Mouse (Mus musculus): Measurements from ENCODE around the gene Mrps25.

Mrps25 gene

DNA sequence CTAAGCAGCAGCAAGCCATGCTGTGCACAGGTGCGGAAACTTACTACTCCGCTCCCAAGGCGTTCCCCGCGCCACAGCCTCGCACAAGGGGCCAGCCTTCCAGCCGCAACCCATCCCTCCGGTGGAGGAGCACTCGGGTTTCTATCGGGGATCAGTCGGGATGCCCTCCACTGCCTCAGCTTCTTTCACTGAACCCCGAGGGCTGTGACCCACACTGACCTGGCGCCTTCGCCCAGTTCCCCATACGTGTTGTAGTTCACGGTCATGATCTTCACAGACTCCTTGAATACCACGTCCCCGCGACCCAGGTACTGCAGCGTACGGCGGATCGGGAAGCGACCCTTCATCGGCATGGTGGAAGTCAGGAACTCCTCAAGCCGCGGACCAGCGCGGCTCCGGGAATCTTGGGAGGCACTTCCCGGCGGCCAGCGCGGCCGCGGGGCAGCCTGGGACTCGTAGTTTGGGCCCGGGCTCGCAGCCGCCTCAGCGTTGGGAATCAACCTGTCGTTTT, at the start of gene Mrps25:
Gene Mrps25 (minus strand): TSS at position 413 of the 511 bp plus-strand sequence.
- peak; percentile 66 for DNase-seq

DNA sequence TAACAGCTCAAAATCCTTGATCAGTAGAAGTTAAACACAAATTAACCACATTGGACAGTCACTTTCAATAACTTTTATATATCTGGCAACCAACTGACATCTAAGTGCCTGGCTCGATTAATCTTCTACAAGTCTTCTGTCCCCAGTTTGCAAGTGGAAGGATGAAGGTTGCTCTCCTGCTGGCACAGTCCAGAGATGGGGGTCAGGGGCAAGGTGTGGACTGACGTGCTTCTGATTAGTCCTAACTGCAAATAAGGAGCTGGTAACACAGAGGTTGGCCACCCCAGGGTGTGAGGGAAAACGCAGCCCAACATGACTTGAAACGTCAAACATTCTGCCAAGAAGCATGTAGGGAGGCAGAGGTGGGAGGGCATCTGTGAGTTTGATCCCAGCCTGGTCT, 47.9 kb upstream of the Mrps25 start:
- DNase-seq: no peak

DNA sequence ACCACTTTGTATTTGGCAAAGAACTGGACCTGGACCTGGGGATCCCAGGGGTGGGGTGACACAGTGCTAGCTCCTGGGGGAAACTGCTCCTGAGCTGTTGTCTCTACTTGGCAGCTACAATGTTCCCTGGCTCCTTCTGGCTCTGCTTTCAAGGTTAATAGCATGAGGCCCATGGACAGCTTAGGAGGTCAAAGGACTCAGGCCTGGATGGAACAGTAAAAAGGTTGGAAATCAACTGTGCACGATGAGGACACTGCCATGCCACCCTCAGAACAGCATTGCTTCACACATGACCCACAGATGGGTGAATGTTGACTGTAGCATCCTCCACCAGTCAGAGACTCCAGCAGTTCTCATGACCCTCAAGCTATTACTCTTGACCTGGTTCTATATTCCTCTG, 47.5 kb upstream of the Mrps25 start:
- no peak for DNase-seq

DNA sequence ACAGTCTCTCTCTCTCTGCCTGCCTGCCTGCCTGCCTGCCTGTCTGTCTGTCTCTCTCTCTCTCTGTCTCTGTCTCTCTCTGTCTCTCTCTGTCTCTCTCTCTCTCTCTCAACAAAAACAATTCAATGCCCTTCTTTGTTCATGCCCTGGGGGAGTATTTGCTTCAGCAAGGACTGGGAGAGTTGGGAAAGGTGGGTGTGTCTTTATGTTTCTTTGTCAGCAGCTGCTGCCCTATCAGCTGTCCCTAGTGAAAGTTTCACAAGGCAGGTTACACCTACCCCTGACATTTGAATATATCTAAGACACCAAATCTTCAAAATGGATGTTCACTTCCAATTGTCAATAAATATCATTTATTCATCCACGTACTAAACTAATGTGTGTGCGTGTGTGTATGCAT, 45.8 kb upstream of the Mrps25 start:
- no peak for DNase-seq

DNA sequence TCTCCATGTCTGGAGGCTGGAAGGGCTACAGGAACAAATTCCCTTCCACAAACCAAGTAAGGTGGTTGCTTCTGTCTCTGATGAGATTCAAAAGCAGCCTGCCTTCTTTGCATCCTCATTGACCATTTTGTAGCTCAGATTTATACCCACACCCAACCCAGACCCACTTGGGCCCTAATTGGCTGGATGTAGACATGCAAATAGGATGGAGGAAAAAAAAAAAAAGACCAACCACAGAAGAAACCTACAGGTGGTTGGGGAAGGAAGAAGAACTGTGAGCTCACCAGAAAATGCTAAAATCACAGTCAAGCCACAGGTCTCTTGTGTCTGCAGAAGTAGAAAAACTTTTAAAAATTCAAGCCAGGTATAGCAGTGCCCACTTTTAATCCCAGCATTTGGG, 45.3 kb upstream of the Mrps25 start:
- no peak for DNase-seq

DNA sequence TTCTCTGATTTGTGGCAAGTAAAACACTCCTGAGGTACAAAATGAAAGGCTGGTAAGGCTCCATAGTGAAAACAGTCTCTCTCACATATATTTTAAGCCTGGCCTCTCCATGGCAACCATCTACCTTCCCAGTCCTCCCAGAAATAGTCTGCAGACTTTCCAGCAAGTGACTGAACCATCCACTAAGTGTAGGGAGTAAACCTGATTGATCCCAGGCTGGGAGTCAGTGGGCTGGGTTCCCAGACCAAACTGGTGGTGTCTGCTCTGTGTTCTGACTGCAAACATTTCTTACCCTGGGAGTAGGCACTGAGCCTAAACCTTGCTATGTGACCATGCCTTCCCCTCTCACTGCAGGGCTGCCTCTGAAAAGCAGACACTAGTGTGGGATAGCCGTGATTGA, 41.1 kb upstream of the Mrps25 start:
- no peak for DNase-seq

DNA sequence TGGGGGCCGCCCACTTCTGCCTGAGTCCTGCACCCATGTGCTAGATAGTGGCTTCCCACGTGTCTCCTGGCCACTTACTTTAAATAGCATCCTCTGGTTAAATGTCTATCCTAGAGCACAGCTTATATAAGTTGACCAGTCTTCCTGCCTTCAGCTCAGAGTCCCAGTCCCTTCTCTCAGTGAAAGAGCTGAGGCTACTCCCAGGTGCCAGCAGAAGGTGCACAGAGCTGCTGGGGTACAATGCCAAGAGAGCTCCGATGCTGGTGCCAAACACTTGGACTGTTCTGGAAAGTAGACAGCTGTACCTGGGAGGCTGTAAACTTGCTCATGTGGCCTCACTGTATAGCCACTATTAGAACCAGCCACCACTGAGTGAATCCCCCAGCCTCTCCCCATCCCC, 38.2 kb upstream of the Mrps25 start:
- DNase-seq: no peak

DNA sequence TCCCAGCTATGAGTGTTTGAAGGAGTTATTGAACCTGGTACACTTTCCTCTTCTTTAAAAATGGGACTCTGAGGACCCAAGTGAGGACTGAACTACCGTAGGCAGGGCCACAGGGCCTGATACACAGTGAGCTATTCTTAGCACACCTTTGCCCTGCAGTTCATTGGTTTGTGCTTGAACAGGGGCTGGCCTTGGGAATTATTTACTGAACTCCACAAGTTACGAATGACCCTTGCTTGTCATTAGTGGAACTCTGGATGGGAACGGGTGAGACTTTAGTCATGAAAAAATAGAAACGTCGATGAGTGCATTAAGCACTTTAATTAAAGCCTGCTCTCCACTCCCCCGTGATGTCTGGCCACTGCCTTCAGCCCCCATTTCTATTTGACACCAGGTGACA, 37.8 kb upstream of the Mrps25 start:
- no peak for DNase-seq

DNA sequence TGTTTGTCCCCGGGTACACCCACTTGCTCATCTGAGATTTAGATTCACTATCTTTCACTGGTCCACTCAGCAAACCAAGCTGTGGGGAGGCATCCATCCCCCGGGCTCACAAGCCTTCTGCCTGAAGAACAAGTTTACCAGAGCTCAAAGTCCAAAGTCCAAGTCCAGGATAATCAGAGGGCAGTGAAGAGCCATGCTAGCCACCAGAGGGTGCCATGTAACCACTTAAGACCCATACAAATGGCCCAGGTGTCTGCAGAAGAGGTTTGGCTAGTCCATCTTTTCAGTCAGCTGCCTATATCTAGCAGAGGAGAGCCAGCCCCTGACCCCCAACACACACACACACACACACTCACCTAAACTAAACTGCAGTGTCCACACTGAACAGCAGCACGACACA, 35.6 kb upstream of the Mrps25 start:
- no peak for DNase-seq

DNA sequence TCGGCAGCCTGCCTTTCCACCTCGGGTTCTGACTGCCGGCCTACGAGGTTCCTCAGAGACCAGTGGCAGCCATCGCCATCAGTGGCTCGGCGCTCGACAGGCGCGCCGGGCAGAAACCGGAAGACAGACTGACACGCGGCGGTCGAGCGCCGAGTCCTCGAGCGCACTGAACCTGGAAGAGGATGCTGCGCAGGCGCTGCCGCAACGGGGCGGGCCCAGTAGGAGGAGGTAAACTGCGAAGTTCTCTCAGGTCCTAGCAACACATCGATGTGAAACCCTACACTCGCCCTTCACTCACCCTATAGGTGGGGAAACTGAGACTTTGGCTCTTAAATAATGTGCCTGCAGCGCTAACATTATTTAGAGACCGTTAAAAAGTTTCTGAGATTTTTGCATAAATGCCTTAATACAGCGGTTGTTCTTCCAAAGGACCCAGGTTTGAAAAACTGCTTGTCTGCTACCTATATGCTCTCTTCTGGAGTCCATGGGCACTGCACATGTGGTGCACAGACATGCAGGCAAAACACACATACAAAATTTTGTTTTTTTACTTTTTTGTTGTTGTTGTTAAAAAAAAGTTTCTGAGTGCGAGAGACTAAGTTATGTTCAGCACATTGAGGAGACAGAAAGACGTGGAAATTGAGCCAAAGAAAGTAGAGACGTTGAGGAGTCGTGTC, 31.1 kb upstream of the Mrps25 start, which contains the start of gene Rbsn:
Gene Rbsn (minus strand): TSS at position 153 of the 677 bp plus-strand sequence.
- DNase-seq: peak; percentile 90

DNA sequence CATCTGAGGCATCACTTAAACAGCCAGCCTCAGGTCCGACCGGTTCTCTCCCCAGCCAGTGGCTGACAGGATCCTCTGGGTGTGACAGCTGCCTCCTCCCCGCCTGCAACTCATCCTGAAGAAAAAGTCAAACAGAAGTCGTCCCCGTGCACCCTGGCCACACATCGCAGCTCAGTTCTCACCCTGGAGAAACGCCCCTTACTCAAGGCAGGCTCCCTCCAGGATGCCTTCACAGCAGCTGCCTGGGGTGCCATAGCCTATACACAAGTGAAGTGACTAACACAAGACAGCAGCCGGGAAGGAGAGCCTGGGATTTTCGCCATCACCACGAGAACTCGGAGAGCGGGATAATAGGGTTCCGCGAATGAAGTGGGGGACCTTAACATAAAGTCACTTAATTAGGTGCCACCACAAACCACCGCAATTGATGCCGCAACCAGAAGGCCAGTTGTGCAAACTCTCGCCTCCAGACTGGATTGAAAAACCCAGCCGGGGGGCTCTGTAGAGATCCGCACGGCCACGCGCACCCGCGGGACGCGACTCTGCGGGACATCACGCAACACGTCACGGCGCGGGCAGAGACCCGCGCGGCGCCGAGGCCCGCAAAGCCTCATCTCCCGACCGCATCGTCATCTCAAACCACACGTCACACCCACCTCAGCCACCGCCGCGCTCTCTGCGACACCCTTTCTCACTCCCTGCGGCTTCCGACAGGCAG, 30.4 kb upstream of the Mrps25 start:
- DNase-seq: peak; percentile 26

DNA sequence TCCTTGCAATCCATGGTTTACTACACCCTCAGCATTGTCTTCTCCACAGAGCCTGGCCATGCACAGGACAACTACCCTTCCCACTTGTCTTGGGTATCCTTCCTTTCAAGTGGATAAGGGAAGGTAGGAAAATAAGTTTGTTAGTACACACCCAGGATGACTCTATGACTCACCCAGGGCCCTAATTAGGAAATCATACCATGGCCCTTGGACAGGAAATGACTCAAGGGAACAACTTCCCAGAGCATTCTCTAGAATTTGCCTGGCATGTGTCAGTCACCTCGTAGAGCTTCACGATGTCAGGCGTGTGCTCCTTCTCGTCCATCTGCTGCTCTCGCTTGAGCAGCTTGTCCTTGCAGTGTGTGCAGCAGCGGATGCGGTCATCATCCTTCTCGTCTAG, 15.6 kb upstream of the Mrps25 start:
- DNase-seq: no peak

DNA sequence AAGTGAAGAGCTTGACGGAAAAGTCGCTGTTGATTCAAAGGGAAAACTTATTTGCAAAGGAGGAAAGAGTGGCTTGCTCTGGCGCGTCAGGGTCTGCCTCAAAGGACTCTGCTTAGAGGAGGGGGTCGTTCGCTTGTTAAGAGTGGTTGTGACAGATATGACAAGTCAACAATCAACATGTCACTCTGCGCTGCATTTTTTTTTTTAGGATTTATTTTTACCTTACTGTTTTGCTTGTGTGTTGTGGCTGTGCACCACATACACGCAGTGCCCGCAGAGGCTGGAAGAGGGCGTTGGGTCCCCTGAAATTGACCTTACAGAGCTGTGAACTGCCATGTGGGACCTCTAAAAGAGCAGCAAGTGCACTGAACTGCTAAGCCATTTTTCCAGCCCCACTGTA, 345 bp upstream of the Mrps25 start:
- DNase-seq: no peak

DNA sequence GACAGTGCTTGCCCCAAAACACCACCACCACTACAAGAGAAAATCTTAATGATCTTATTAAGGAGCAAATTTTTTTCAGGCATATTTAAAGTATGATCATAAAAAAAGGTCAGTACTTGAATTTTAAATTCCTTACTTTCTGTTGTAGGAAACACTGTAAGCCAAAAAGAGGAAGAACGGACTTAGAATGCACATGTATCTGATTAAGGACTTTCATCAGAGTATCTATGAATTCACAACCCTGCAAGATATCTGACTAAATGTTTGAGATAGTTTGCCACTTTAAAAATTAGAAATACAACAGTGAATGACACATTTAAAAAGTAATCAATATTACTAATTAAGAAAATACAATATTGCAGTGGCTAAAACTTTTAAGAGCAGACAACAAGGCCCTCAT, 7.4 kb downstream of the Mrps25 start:
- DNase-seq: no peak

DNA sequence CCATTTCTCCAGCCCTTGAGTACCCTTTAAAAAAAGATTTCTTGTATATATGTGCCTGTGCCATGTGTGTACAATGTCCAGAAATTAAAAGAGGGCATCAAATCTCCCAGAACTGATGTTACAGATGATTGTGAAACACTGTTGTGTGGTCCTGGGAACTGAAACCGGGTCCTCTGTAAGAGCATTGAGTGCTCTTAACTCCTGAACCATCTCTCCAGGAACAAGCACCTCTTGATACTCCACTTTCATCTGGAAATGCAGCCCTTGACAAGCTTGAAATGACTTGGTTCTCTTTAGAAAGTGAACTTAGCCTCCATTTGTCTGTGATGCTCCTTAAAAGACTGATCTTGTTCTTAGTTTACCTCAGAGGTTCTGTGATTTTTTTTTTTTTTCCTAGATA, 21.1 kb downstream of the Mrps25 start:
- no peak for DNase-seq

DNA sequence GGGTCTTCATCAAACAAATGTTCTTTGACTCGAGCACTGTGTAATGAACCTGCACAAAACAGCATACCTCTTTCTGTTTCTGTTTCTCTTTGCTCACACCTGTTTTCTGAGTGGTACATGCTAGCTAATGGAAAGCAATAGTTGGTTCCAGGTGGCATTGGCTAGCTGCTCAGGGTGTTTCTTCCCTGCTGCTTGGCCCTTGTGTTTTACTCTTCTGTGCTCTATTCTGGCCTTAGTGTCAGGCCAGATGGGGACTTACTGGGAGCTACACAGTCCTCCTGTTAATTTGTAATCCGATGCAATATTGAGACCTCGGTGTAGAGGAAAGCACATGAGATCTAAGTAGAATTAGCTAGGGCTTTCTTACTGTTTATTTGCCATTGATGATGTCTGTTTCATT, 25.0 kb downstream of the Mrps25 start:
- peak; percentile 48 for DNase-seq

DNA sequence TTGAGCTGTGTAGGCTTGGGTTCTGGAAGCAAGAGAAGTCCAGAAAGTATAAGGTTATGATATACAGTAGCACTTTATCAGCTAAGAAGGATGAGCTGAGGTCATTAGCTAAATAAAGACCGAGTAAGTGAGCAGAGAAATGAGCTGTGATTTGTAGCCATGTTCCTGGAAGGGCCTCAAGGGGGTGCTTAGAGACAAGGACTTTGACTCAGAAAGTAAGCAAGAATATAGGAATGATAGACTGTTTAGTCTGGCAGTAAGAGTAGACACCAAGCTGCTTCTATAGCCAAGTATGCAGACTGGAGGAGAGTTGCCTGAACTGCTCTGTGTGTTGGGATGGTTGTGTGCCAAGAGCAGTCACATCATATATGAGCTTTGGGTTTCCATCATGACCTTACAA, 30.1 kb downstream of the Mrps25 start:
- DNase-seq: no peak

DNA sequence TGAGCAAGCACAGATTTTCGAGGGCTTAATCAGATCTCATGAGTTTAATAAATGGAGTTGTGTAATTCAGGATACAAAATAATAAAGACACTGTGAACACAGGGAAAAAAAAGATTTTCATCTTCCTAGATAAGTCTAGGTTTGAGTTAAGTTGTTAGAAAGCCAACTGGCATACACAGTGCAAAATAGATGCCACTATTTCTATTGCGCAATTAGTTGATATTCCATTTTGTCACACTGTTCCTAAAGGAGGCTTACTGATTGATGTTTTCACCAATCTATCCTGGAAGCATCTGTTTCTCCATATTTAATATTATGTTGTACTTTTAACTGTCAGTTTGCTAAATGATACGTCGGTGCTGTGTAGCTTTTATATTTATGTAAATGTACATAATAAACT, 38.0 kb downstream of the Mrps25 start:
- no peak for DNase-seq

DNA sequence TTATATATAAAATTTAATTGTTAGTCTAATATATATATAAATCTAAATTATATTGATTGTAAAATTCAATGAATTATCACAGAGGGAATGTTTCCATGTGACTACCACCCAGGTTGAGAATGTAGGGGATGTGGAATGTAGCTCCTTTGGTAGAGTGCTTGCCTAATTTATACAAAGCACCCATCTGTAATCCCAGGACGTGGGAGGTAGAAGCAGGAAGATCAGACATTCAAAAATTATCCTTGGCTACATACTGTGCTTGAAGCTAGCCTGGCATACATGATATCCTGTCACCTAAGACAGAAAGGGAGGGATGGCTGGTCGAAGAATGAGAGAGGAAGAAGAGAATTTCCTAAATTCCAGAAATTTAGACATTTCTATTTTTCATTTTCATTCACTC, 47.5 kb downstream of the Mrps25 start:
- DNase-seq: no peak

DNA sequence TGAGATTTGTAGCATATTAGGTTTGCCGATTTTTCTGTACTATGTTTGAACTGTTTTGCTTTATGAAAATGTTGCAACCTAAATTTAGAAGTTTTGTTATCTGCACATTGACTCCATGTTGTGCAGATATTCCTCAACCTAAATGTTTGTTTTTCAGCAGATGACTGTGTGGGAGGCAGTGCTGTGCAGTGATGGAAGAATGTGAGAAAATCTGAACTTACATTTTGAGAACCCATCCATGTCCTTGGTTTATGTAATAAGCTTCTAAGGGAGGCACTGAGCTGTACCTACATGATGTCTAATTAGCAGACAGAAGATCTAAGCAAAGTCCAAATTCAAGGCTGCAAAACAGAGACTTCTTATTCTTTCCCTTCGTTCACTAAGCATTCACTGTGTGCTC, 50.2 kb downstream of the Mrps25 start:
- DNase-seq: no peak

DNA sequence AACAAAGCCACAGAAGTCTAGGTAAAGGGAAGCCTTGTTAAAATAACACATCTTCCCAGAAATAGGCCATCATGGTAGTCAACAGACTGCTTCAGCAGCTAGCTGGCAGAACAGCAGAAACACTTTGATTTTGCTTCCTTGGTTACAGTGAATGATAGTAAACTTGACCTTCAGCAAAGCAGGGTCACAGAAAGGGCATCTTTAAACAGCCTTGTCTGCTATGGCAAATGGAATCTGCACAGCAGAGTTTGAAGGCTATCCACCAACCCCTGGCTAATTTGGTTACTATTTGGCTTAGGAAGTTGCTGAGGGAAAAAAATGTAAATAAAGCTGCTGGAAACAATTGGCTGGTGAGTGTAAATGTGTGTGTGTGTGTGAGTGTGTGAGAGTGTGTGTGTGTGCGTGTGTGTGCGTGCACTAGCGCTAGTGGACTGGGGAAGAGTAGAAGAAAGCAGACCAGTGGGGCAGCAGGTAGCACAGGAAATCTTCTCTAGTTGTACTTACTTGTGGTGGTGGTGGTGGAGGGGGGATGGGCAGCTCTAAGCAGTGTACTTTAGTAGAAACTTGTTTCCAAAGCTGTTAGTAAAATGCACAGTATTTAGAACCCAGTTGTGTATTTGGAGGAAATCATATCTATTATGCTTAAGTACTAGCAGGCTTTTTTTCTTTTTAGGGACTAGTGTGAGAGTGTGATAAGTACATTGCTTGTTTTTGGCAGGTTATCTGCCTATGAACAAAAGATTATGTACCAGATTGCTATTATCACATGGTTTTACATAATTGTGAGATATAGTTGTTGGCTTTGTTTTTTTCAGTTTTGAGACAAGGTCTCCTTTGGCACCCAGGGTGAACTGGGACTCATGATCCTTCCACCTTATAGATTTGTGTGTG, 51.6 kb downstream of the Mrps25 start:
- no peak for DNase-seq

DNA sequence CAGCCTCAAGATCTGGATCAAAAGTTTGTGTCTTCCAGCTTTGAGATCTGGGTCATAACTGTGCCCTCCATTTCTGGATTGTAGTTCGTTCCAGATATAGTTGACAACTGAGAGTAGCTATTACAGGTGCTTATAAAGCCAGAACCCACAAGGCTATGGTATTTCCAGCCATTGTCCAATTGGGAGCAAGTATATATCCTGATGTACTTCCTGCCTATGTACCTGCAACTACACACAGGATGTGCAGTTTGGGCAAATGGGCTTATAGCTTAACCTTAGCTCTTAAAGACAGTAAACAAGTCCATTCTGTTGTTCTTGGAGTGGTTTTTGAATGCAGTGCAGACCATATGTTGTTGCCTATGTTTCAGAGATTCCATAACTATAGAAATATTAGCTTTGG, 52.4 kb downstream of the Mrps25 start:
- DNase-seq: no peak

DNA sequence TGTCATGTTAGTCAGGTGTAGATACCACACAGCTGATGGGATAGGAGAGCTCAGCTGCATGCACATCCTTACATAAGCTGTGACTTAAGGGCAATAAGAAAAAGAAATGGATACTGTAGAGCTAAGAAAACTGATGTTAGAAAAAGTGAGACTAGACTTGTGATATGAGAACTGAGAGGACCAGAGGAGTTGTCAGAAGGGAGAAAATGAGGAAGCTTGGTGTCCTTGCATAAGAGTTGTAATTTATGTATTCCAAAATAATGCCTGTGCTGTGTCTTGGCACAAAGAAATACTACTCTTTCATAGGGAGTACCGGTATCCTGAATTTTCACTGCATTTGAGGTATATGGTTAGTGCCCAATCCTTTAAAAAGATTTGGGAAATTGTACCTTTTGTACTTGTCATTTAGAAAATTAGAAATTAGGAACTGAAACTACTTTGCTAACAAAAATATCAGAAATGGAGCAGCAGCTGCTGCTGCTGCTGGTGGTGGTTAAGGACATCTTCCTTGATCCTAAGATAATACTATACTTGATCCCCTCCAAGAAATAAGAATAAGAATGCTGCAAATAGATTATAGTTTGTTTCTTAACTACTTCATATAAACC, 56.9 kb downstream of the Mrps25 start:
- DNase-seq: no peak

All from cerebellum, adult 11-12 months (tissue).